Mouse (Mus musculus) thymus, adult 2 months (tissue): ENCODE data around the gene Zfp956.
"Not testable (repeated sequence)": the region's sequence is repeated elsewhere in the genome, so short reads cannot be mapped to it uniquely, and the experiment has no call there.

Experiments used
- CTCF ChIP-seq: fragments of 200-500 bp; IDR thresholded peaks from 2 replicates; pipeline ENCODE4 v1.5.1; 2012; ENCODE audit warnings: mild to moderate bottlenecking, control low read depth, low read length, moderate library complexity, borderline replicate concordance; ENCODE audit not compliant: control insufficient read depth, poor library complexity, insufficient read depth; ENCODE audit errors: extremely low read depth
- POLR2A ChIP-seq: fragments of 200-500 bp; IDR thresholded peaks from 2 replicates; pipeline ENCODE4 v1.6.1; 2012; ENCODE audit warnings: mild to moderate bottlenecking, low read length, control low read depth, moderate library complexity; ENCODE audit not compliant: control insufficient read depth, poor library complexity, insufficient read depth; ENCODE audit errors: extremely low read depth

GRCm38 (mm10) chr6:47968166-47968565 is 15.0 kb downstream of the Zfp956 start:
- TF ChIP-seq CTCF, POLR2A: not testable (repeated sequence)
